Mouse (Mus musculus): ENCODE results near the gene Pa2g4.

DNA sequence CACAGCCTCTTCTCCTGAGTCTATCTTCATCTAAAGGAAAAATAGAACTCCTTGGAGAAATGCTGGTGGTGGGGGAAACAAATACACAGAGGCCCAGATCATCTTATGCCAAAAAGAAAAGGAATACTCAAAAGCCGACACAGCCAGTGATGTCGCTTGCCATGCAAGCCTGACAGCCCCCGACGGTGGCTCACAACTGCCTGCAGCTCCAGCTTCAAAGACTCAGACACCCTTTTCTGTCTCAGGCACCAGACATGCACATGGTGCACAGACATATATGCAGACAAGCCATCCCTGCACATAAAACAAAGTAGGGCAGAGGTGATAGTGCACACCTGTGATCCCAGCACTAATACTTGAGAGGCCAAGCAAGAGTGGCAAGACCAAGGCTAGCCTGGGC is 13.9 kb upstream of the Pa2g4 start:
- TF ChIP-seq CTCF (IDR thresholded peaks at IDR 0.05; ENCODE audit: borderline replicate concordance, insufficient read depth, low read depth, low read length) (no peak), POLR2A (IDR thresholded peaks at IDR 0.05; ENCODE audit: borderline replicate concordance, insufficient read depth, low read length) (no peak)

Measured in cerebellum, adult 2 months (tissue).